Mouse (Mus musculus) kidney, postnatal 25 days (tissue): ENCODE data around the gene Gm4177.
"Not testable (repeated sequence)": the region's sequence is repeated elsewhere in the genome, so short reads cannot be mapped to it uniquely, and the experiment has no call there.

Experiments
- DNase-seq, 2 experiments: peaks; one replicate each; pipeline ENCODE4 v3.0.0; 2021; ENCODE audit warnings: mixed read lengths in 2 of 2

Gene Gm4177

DNA sequence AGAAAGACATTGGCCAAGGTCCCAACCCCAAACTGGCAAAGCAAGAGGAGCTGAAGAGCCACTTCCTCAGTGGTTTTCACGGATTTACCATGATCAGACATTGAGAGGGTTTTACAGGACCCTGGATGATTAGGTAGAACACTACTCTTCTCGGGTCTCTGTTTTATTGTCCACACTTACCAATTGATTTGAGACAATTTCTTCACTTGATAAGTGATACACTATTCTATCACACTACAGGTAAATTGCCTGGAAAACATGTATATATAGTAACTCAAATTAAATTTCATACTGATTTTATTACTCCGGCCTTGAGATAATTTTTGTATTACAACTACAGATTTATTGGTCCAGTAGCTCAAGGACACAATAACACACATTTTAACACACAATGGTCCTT lies at the start of gene Gm4177:
Gm4177 (minus strand) TSS at position 101 of the 400 bp plus-strand sequence.
- not testable (repeated sequence) for DNase-seq

DNA sequence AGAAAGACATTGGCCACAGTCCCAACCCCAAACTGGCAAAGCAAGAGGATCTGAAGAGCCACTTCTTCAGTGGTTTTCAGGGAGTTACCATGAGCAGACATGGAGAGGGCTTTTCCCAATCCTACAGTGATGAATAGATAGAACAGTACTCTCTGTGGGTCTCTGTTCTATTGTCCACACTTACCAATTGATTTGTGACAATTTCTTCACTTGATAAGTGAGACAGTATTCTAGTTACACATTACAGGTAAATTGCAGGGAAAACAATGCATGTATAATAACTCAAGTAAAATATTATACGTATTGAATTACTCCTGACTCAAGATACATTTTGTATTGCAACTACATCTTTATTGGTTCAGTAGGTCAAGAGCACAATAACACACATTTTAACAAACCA lies 47.6 kb upstream of the Gm4177 start, which contains the start of gene Gm5725:
Gm5725 (minus strand) TSS at position 101 of the 400 bp plus-strand sequence.
- DNase-seq, result not testable (repeated sequence)

DNA sequence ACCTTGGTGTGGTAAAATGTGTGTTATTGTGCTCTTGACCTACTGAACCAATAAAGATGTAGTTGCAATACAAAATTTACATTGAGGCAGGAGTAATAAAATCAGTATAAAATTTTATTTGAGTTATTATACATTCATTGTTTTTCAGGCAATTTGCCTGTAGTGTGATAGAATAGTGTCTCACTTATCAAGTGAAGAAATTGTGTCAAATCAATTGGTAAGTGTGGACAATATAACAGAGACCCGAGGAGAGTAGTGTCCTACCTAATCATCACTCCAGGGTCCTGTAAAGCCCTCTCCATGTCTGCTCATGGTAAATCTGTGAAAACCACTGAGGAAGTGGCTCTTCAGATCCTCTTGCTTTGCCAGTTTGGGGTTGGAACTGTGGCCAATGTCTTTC lies 35.5 kb upstream of the Gm4177 start, which contains the start of gene Vmn1r135:
Vmn1r135 (plus strand) TSS at position 301 of the 400 bp plus-strand sequence.
- DNase-seq, result not testable (repeated sequence)

- not testable (repeated sequence) for DNase-seq
These were observed 35.2 kb downstream of the Gm4177 start, which contains the start of gene Gm4175 for GRCm38 (mm10) chr7:21761375-21761774. TSS of gene Gm4175 (minus strand) at chr7:21761475.
